Mouse (Mus musculus) heart, postnatal 0 days (tissue): ENCODE measurements at regions not wholly inside any gene's neighbourhood (a gene's known extent, or its start where the extent isn't known, plus 50 kb on each side); places are given as distances from the start of the nearest gene placed in this dataset.

Experiments
- ATAC-seq: fragments of 200-750 bp; cut with Nextera tagmentation; 2 replicates; pipeline ENCODE4 v1.8.0; 2017; ENCODE audit warnings: low read depth, moderate number of reproducible peaks, moderate library complexity; ENCODE audit not compliant: insufficient read depth
- DNase-seq: peaks from one replicate; pipeline ENCODE4 v3.0.0-alpha.2; 2016; ENCODE audit warnings: low spot score
- H3K27ac ChIP-seq: fragments of 300-500 bp; sonication (generic); 2 replicates; pipeline ENCODE4 v1.5.1; 2014; ENCODE audit warnings: low read depth, mild to moderate bottlenecking
- H3K27me3 ChIP-seq: fragments of 300-500 bp; sonication (generic); 2 replicates; pipeline ENCODE4 v1.6.1; 2014; ENCODE audit warnings: low read length, mixed read lengths; ENCODE audit not compliant: control insufficient read depth, insufficient read depth
- H3K36me3 ChIP-seq: fragments of 300-500 bp; sonication (generic); replicated peaks from 2 replicates; pipeline ENCODE4 v1.6.1; 2014; ENCODE audit warnings: low read length, mixed read lengths; ENCODE audit not compliant: control insufficient read depth, insufficient read depth
- H3K4me1 ChIP-seq: fragments of 300-500 bp; sonication (generic); 2 replicates; pipeline ENCODE4 v1.6.1; 2014; ENCODE audit warnings: antibody characterized with exemption; ENCODE audit not compliant: control insufficient read depth, insufficient read depth
- H3K4me2 ChIP-seq: fragments of 300-500 bp; sonication (generic); 2 replicates; pipeline ENCODE4 v1.6.1; 2014; ENCODE audit warnings: low read depth, mild to moderate bottlenecking, low read length, moderate library complexity
- H3K4me3 ChIP-seq: fragments of 300-500 bp; sonication (generic); 2 replicates; pipeline ENCODE4 v1.5.1; 2014; ENCODE audit warnings: low read depth, low read length
- H3K9ac ChIP-seq: fragments of 300-500 bp; sonication (generic); replicated peaks from 2 replicates; pipeline ENCODE4 v1.6.1; 2014; ENCODE audit warnings: low read depth, low read length, mixed read lengths
- H3K9me3 ChIP-seq: fragments of 300-500 bp; sonication (generic); replicated peaks from 2 replicates; pipeline ENCODE4 v1.6.1; 2016; ENCODE audit warnings: low read length; ENCODE audit not compliant: control insufficient read depth
- CTCF ChIP-seq: IDR thresholded peaks from 2 replicates; pipeline ENCODE4 v1.5.1; 2016; ENCODE audit warnings: antibody characterized with exemption, control low read depth, low read depth
- EP300 ChIP-seq: IDR thresholded peaks from 2 replicates; pipeline ENCODE4 v1.6.1; 2016; ENCODE audit warnings: antibody characterized with exemption, low read depth
- WGBS: fragments of 180-500 bp; shearing (Covaris S2); extraction: QIAGEN DNeasy Blood & Tissue Kit; methylation state at CpG from one replicate; pipeline ENCODE4 v1.1.7; 2014; 5-methylcytosine and 5-hydroxymethylcytosine counted together

- Histone ChIP-seq H3K4me3 (no peak overlapping the region), H3K27ac (no peak overlapping the region), H3K9me3 (no peaks in the 10 kb centered on the region), H3K36me3 (no peaks in the 10 kb centered on the region), H3K27me3 (no peaks in the 10 kb centered on the region), H3K4me2 (no peak overlapping the region), H3K4me1 (peaks cover 10% of the 10 kb centered on the region; the same call in 1 of the 2 replicates), H3K9ac (no peak overlapping the region)
- 81% methylated on average over 3 of the region's 3 CpGs for WGBS
- ATAC-seq (no peak), DNase-seq (no peak)
- TF ChIP-seq CTCF (no peak), EP300 (no peak)
Measured at GRCm38 (mm10) chr9:25389351-25389750, 92.0 kb upstream of the Eepd1 start.

GRCm38 (mm10) chr9:25400647-25401335, 80.6 kb upstream of the Eepd1 start:
- no peak overlapping the region for H3K4me3 ChIP-seq
- ATAC-seq (peak; percentile 64), DNase-seq (no peak)

GRCm38 (mm10) chr9:25405848-25406247, 75.5 kb upstream of the Eepd1 start:
- no peak for TF ChIP-seq CTCF
- no peak for TF ChIP-seq EP300
- 91% methylated on average over 4 of the region's 4 CpGs for WGBS
- Histone ChIP-seq H3K9me3 (no peaks in the 10 kb centered on the region), H3K9ac (no peak overlapping the region), H3K27ac (no peak overlapping the region), H3K4me2 (no peak overlapping the region), H3K36me3 (no peaks in the 10 kb centered on the region), H3K27me3 (no peaks in the 10 kb centered on the region), H3K4me3 (no peak overlapping the region), H3K4me1 (no peaks in the 10 kb centered on the region)
- DNase-seq (no peak), ATAC-seq (no peak)

More at GRCm38 (mm10) chr9:25400647-25401335, 80.6 kb upstream of the Eepd1 start:
- H3K4me1 ChIP-seq, result no peaks in the 10 kb centered on the region
- no peak overlapping the region for H3K4me2 ChIP-seq
- H3K27me3 ChIP-seq, result no peaks in the 10 kb centered on the region
- WGBS, result 35% methylated on average over 9 of the region's 9 CpGs
- TF ChIP-seq CTCF (no peak), EP300 (no peak)
- no peak overlapping the region for H3K9ac ChIP-seq
- H3K27ac ChIP-seq, result no peak overlapping the region
- no peaks in the 10 kb centered on the region for H3K36me3 ChIP-seq
- H3K9me3 ChIP-seq, result no peaks in the 10 kb centered on the region

GRCm38 (mm10) chr9:25408518-25408917, 72.8 kb upstream of the Eepd1 start:
- Histone ChIP-seq H3K4me1 (no peaks in the 10 kb centered on the region), H3K27ac (no peak overlapping the region), H3K27me3 (no peaks in the 10 kb centered on the region), H3K9me3 (no peaks in the 10 kb centered on the region), H3K36me3 (no peaks in the 10 kb centered on the region), H3K4me2 (no peak overlapping the region), H3K9ac (no peak overlapping the region), H3K4me3 (no peak overlapping the region)
- 78% methylated on average over 3 of the region's 3 CpGs for WGBS
- TF ChIP-seq CTCF (no peak), EP300 (no peak)
- ATAC-seq (no peak), DNase-seq (no peak)

GRCm38 (mm10) chr9:25409729-25410128, 71.6 kb upstream of the Eepd1 start:
- WGBS, result 78% methylated on average over 5 of the region's 5 CpGs
- no peaks in the 10 kb centered on the region for H3K9me3 ChIP-seq
- DNase-seq (no peak), ATAC-seq (no peak)
- TF ChIP-seq EP300 (no peak), CTCF (no peak)
- H3K4me1 ChIP-seq, result no peaks in the 10 kb centered on the region
- H3K27ac ChIP-seq, result no peak overlapping the region
- H3K4me2 ChIP-seq, result no peak overlapping the region
- no peak overlapping the region for H3K9ac ChIP-seq
- no peaks in the 10 kb centered on the region for H3K27me3 ChIP-seq
- H3K36me3 ChIP-seq, result no peaks in the 10 kb centered on the region
- H3K4me3 ChIP-seq, result no peak overlapping the region

GRCm38 (mm10) chr9:25413873-25414272, 67.5 kb upstream of the Eepd1 start:
- Histone ChIP-seq H3K36me3 (no peaks in the 10 kb centered on the region), H3K27me3 (no peaks in the 10 kb centered on the region), H3K4me2 (no peak overlapping the region), H3K27ac (no peak overlapping the region), H3K9ac (no peak overlapping the region), H3K4me1 (0 out of 2 replicates have a peak, but pooled peaks cover 3% of the 10 kb centered on the region), H3K4me3 (no peak overlapping the region), H3K9me3 (peaks cover 3% of the 10 kb centered on the region; the same call in 1 of the 2 replicates)
- WGBS, result 82% methylated on average over 3 of the region's 3 CpGs
- DNase-seq (no peak), ATAC-seq (no peak)
- TF ChIP-seq EP300 (no peak), CTCF (no peak)
